Mouse (Mus musculus) CH12.LX (cell line): ENCODE measurements around the gene Myo1g. TPM values are rescaled to one million over a fixed set of nuclear protein-coding genes. Genes with fewer than 3 reads are reported as not detected.

Source experiments
- DNase-seq: peaks from one replicate; pipeline ENCODE4 v3.0.0-alpha.2; 2013; ENCODE audit errors: extremely low read depth
- H3K27ac ChIP-seq: 2 replicates; pipeline ENCODE4 v1.5.1; 2012; ENCODE audit warnings: low read depth, mild to moderate bottlenecking, control low read depth, moderate library complexity; ENCODE audit not compliant: insufficient read depth
- H3K27me3 ChIP-seq: replicated peaks from 2 replicates; pipeline ENCODE3; 2012; ENCODE audit warnings: inconsistent platforms
- H3K36me3 ChIP-seq, 2 experiments: replicated peaks in 1 of 2; 2 replicates each; pipeline versions ENCODE3 to v1.6.1; 2012; ENCODE audit warnings: inconsistent platforms in 1 of 2, low read length in 1 of 2, mild to moderate bottlenecking in 1 of 2, mixed read lengths in 1 of 2, moderate library complexity in 1 of 2; ENCODE audit not compliant: control insufficient read depth in 1 of 2, insufficient read depth in 1 of 2
- H3K4me1 ChIP-seq, 2 experiments: 2 replicates each; pipeline ENCODE4 v1.6.1; 2012; ENCODE audit warnings: inconsistent platforms in 1 of 2, moderate library complexity in 1 of 2; ENCODE audit not compliant: insufficient read depth in 2 of 2, control insufficient read depth in 1 of 2
- H3K4me2 ChIP-seq: 2 replicates; pipeline ENCODE4 v1.6.1; 2012; ENCODE audit warnings: low read depth, mild to moderate bottlenecking, control low read depth; ENCODE audit not compliant: poor library complexity, insufficient read depth, severe bottlenecking
- H3K4me3 ChIP-seq, 3 experiments: fragments of 150-350 bp in 1 of 3; sonication (generic) in 1 of 3; replicated peaks in 1 of 3; 2 replicates each; pipeline versions ENCODE3 to v1.5.1; 2011 to 2012; ENCODE audit warnings: low read depth in 2 of 3, low read length in 2 of 3, mild to moderate bottlenecking in 2 of 3, moderate library complexity in 2 of 3, control low read depth in 1 of 3, improper control_type of control experiment in 1 of 3, inconsistent platforms in 1 of 3, mixed read lengths in 1 of 3; ENCODE audit not compliant: poor library complexity in 1 of 3
- H3K79me2 ChIP-seq: replicated peaks from 2 replicates; pipeline ENCODE4 v1.6.1; 2012; ENCODE audit warnings: mild to moderate bottlenecking, moderate library complexity; ENCODE audit not compliant: control insufficient read depth, poor library complexity, insufficient read depth, severe bottlenecking; ENCODE audit errors: extremely low read depth
- H3K9ac ChIP-seq: 2 replicates; pipeline ENCODE4 v1.6.1; 2012; ENCODE audit warnings: low read depth, mild to moderate bottlenecking, control low read depth, moderate library complexity; ENCODE audit not compliant: insufficient read depth
- H3K9me3 ChIP-seq: replicated peaks from 2 replicates; pipeline ENCODE3; 2012; ENCODE audit warnings: low read length, inconsistent platforms, mixed read lengths
- BHLHE40 ChIP-seq: IDR thresholded peaks from 2 replicates; pipeline ENCODE4 v1.6.1; 2011; ENCODE audit warnings: mild to moderate bottlenecking, low read depth, low read length, improper control_type of control experiment
- CHD1 ChIP-seq: IDR thresholded peaks from 2 replicates; pipeline ENCODE4 v1.6.1; 2012; ENCODE audit warnings: low read depth, low read length, improper control_type of control experiment, inconsistent platforms
- CHD2 ChIP-seq: IDR thresholded peaks from 2 replicates; pipeline ENCODE4 v1.6.1; 2011; ENCODE audit warnings: low read length, improper control_type of control experiment
- CTCF ChIP-seq, 2 experiments: IDR thresholded peaks in 1 of 2; conservative IDR thresholded peaks in 1 of 2; 2 replicates each; pipeline ENCODE4 v1.5.1; 2011 to 2012; ENCODE audit warnings: low read depth in 2 of 2, low read length in 2 of 2, improper control_type of control experiment in 1 of 2, inconsistent platforms in 1 of 2, mild to moderate bottlenecking in 1 of 2, moderate library complexity in 1 of 2
- ELF1 ChIP-seq: IDR thresholded peaks from 2 replicates; pipeline ENCODE4 v1.6.1; 2014; ENCODE audit warnings: low read depth, mild to moderate bottlenecking, inconsistent platforms, low read length, improper control_type of control experiment
- EP300 ChIP-seq: IDR thresholded peaks from 2 replicates; pipeline ENCODE4 v1.6.1; 2011; ENCODE audit warnings: low read length, improper control_type of control experiment
- ETS1 ChIP-seq: conservative IDR thresholded peaks from 2 replicates; pipeline ENCODE4 v1.6.1; 2012; ENCODE audit warnings: low read depth, mild to moderate bottlenecking, inconsistent platforms, low read length, improper control_type of control experiment, moderate library complexity
- GABPA ChIP-seq: IDR thresholded peaks from 2 replicates; pipeline ENCODE4 v1.6.1; 2012; ENCODE audit warnings: low read depth, low read length, improper control_type of control experiment, inconsistent platforms; ENCODE audit not compliant: insufficient replicate concordance
- HCFC1 ChIP-seq: IDR thresholded peaks from 2 replicates; pipeline ENCODE4 v1.6.1; 2012; ENCODE audit warnings: low read depth, mild to moderate bottlenecking, inconsistent platforms, low read length, improper control_type of control experiment
- IRF4 ChIP-seq: IDR thresholded peaks from 2 replicates; pipeline ENCODE4 v1.6.1; 2014; ENCODE audit warnings: low read depth, mild to moderate bottlenecking, inconsistent platforms, low read length, improper control_type of control experiment
- JUN ChIP-seq: IDR thresholded peaks from 2 replicates; pipeline ENCODE4 v1.6.1; 2011; ENCODE audit warnings: low read depth, mild to moderate bottlenecking, low read length, improper control_type of control experiment, moderate library complexity; ENCODE audit not compliant: insufficient read depth
- JUND ChIP-seq: conservative IDR thresholded peaks from 2 replicates; pipeline ENCODE4 v1.6.1; 2011; ENCODE audit warnings: low read depth, low read length, improper control_type of control experiment
- KAT2A ChIP-seq: IDR thresholded peaks from 2 replicates; pipeline ENCODE4 v1.6.1; 2012; ENCODE audit warnings: low read length, improper control_type of control experiment, inconsistent platforms; ENCODE audit not compliant: insufficient replicate concordance
- MAFK ChIP-seq: IDR thresholded peaks from 2 replicates; pipeline ENCODE4 v1.6.1; 2011; ENCODE audit warnings: low read length, improper control_type of control experiment; ENCODE audit not compliant: insufficient replicate concordance
- MAX ChIP-seq: IDR thresholded peaks from 2 replicates; pipeline ENCODE4 v1.6.1; 2011; ENCODE audit warnings: low read length, improper control_type of control experiment
- MAZ ChIP-seq: IDR thresholded peaks from 2 replicates; pipeline ENCODE4 v1.6.1; 2012; ENCODE audit warnings: low read depth, mild to moderate bottlenecking, inconsistent platforms, low read length, improper control_type of control experiment, moderate library complexity
- MEF2A ChIP-seq: IDR thresholded peaks from 2 replicates; pipeline ENCODE4 v1.6.1; 2014; ENCODE audit warnings: low read depth, mild to moderate bottlenecking, inconsistent platforms, low read length, improper control_type of control experiment, borderline replicate concordance
- MXI1 ChIP-seq: IDR thresholded peaks from 2 replicates; pipeline ENCODE4 v1.6.1; 2011; ENCODE audit warnings: mild to moderate bottlenecking, low read depth, low read length, improper control_type of control experiment
- MYC ChIP-seq: IDR thresholded peaks from 2 replicates; pipeline ENCODE4 v1.6.1; 2011; ENCODE audit warnings: low read depth, mild to moderate bottlenecking, improper control_type of control experiment, low read length
- NELFE ChIP-seq: IDR thresholded peaks from 2 replicates; pipeline ENCODE4 v1.6.1; 2011; ENCODE audit warnings: low read depth, low read length, improper control_type of control experiment
- NRF1 ChIP-seq: IDR thresholded peaks from 2 replicates; pipeline ENCODE4 v1.6.1; 2014; ENCODE audit warnings: low read depth, mild to moderate bottlenecking, inconsistent platforms, low read length, improper control_type of control experiment, moderate library complexity
- PAX5 ChIP-seq: IDR thresholded peaks from 2 replicates; pipeline ENCODE4 v1.6.1; 2012; ENCODE audit warnings: low read length, inconsistent platforms, mixed read lengths
- POLR2AphosphoS2 ChIP-seq: IDR thresholded peaks from 2 replicates; pipeline ENCODE4 v1.6.1; 2011; ENCODE audit warnings: low read depth, low read length, improper control_type of control experiment
- RAD21 ChIP-seq: IDR thresholded peaks from 2 replicates; pipeline ENCODE4 v1.6.1; 2011; ENCODE audit warnings: low read depth, mild to moderate bottlenecking, low read length, improper control_type of control experiment, moderate library complexity
- RCOR1 ChIP-seq: conservative IDR thresholded peaks from 2 replicates; pipeline ENCODE4 v1.6.1; 2012; ENCODE audit warnings: low read depth, mild to moderate bottlenecking, inconsistent platforms, low read length, improper control_type of control experiment
- SIN3A ChIP-seq: IDR thresholded peaks from 2 replicates; pipeline ENCODE4 v1.6.1; 2012; ENCODE audit warnings: low read length, improper control_type of control experiment, inconsistent platforms
- SMC3 ChIP-seq: IDR thresholded peaks from 2 replicates; pipeline ENCODE4 v1.6.1; 2011; ENCODE audit warnings: low read depth, low read length, improper control_type of control experiment
- TBP ChIP-seq: conservative IDR thresholded peaks from 2 replicates; pipeline ENCODE4 v1.6.1; 2011; ENCODE audit warnings: low read depth, low read length, improper control_type of control experiment
- USF1 ChIP-seq: IDR thresholded peaks from 2 replicates; pipeline ENCODE4 v1.6.1; 2014; ENCODE audit warnings: low read depth, mild to moderate bottlenecking, inconsistent platforms, low read length, improper control_type of control experiment
- ZC3H11A ChIP-seq: IDR thresholded peaks from 2 replicates; pipeline ENCODE4 v1.6.1; 2012; ENCODE audit warnings: low read depth, mild to moderate bottlenecking, inconsistent platforms, low read length, improper control_type of control experiment
- ZKSCAN1 ChIP-seq: IDR thresholded peaks from 2 replicates; pipeline ENCODE4 v1.6.1; 2012; ENCODE audit warnings: low read depth, inconsistent platforms, low read length, improper control_type of control experiment, borderline replicate concordance
- ZMIZ1 ChIP-seq: IDR thresholded peaks from 2 replicates; pipeline ENCODE4 v1.6.1; 2012; ENCODE audit warnings: low read depth, mild to moderate bottlenecking, inconsistent platforms, low read length, improper control_type of control experiment
- ZNF384 ChIP-seq: IDR thresholded peaks from 2 replicates; pipeline ENCODE4 v1.6.1; 2012; ENCODE audit warnings: low read depth, low read length, improper control_type of control experiment, inconsistent platforms
- dilution Hi-C: fragments of 300-500 bp; cut with MboI; formaldehyde crosslinking; loops from 2 replicates; pipeline ENCODE4 v1.14.3; 2020; ENCODE audit warnings: low sequenced_read_pairs; ENCODE audit not compliant: extremely low pct_unique_long_range_greater_than_20kb, extremely low pct_ligation_motif_present
- in situ Hi-C: fragments of 300-500 bp; cut with MboI; formaldehyde crosslinking; loops from 3 replicates; pipeline ENCODE4 v1.14.3; 2019; ENCODE audit warnings: low sequenced_read_pairs, low pct_ligation_motif_present, low pct_unique_long_range_greater_than_20kb, mixed read lengths
- polyA plus RNA-seq: library from polyadenylated mRNA; unstranded; fragments of >175 nt; gene quantifications from 2 replicates; pipeline ENCODE4 v1.2.1, GENCODE M21; 2012; ENCODE audit warnings: low read depth; ENCODE audit not compliant: insufficient read length
- total RNA-seq, 2 experiments: library from RNA; depleted of rRNA; stranded (reverse); fragments of 300-350 nt in 1 of 2; fragments of >200 nt in 1 of 2; gene quantifications; 2 replicates each; pipeline ENCODE4 v1.2.3; 2012 to 2014

The Myo1g gene
- total and polyA plus RNA-seq, 3 experiments = 268 to 335 (median 284) TPM

- no peak for TF ChIP-seq GABPA
- TF ChIP-seq, all 38 proteins: peak for 31
Observed at GRCm38 (mm10) chr11:6528186-6529006, 7.6 kb upstream of the Myo1g start (continued).

GRCm38 (mm10) chr11:6527256-6528185, 6.8 kb upstream of the Myo1g start:
- Histone ChIP-seq H3K9ac (peak overlapping the region; percentile 98), H3K4me1 (peaks cover 16 to 46% of the 10 kb centered on the region in 2 experiments), H3K9me3 (peaks cover 5% of the 10 kb centered on the region), H3K79me2 (peaks cover 26% of the 10 kb centered on the region), H3K27me3 (no peaks in the 10 kb centered on the region), H3K36me3 (peaks cover 25 to 34% of the 10 kb centered on the region in 2 experiments), H3K4me2 (peak overlapping the region; percentile 38), H3K4me3 (peak overlapping the region; percentile 72 to 91 (median 76)), H3K27ac (peak overlapping the region; percentile 82)
- dilution Hi-C loops (no loop called here), in situ Hi-C loops (no loop called here)
- DNase-seq = peak; percentile 62
- TF ChIP-seq HCFC1 (peak; percentile 18; the same call in 1 of the 2 replicates), ZNF384 (peak; percentile 66; the same call in 1 of the 2 replicates), NELFE (no peak), MAFK (no peak), MAZ (no peak), GABPA (no peak), ZMIZ1 (no peak; the same call in 1 of the 2 replicates), MEF2A (no peak), SIN3A (peak; percentile 38), MAX (peak; percentile 93), RCOR1 (no peak), BHLHE40 (no peak), USF1 (no peak), JUND (no peak), KAT2A (no peak), TBP (0 out of 2 replicates have a peak, but pooled peaks have one; percentile 3), CHD1 (peak; percentile 79; the same call in 1 of the 2 replicates), PAX5 (no peak), NRF1 (no peak), JUN (no peak), ETS1 (no peak), SMC3 (no peak), ZC3H11A (no peak), POLR2AphosphoS2 (peak; percentile 59; the same call in 1 of the 2 replicates), ELF1 (no peak), RAD21 (no peak), IRF4 (no peak; the same call in 1 of the 2 replicates), EP300 (no peak), CTCF (conservative IDR thresholded peaks at IDR 0.05 in 1 of 2, IDR thresholded peaks at IDR 0.05 in 1 of 2; ENCODE audit: low read depth in 2 of 2, low read length in 2 of 2) (no peak), MYC (peak; percentile 95), MXI1 (peak; percentile 86), ZKSCAN1 (no peak), CHD2 (no peak)
